In the genomic region with DNA sequence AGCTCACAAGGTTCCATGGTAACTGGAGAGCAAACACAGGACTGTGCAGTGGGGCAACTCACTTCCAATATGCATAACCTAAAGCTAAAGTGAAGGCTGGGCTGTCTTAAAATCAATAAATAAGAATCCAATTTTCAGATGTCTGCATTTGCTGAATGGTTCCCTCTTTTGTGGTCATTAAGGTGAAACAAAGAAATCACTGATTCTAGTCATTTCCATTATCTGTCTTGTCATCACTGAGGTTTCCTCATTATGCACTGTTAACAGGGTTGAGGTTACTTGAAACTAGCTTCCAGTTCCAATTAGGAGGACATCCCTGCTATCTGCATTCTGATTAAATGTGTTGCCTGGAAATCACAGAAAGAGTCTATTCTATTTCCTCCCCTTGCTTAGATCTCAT, we compare ENCODE assay signal across 25 mouse cellular contexts.
DNase-seq lines count a peak whose midpoint lies in the region; ATAC-seq and TF ChIP-seq lines count a peak whose summit lies in the region.
"Had no signal": no experiment of that assay in that cellular context is flagged by ENCODE, and none has a peak within 500 bp of the region (broad histone marks: within the 10 kb centered on the region; RNA-seq: fewer than 3 reads in every experiment).

No protein-coding gene starts in this region.

- peaks cover 5% of the 10 kb centered on the region; the same call in 1 of the 2 replicates for H3K4me1 ChIP-seq in forebrain, embryonic 12.5 days
- no peaks in the 10 kb centered on the region for H3K4me1 ChIP-seq in forebrain, embryonic 11.5 days (replicated peaks; ENCODE audit: control insufficient read depth, insufficient read depth, low read length)
- H3K4me1 ChIP-seq: embryonic facial prominence, embryonic 12.5 days; embryonic facial prominence, embryonic 15.5 days; heart, embryonic 10.5 days; heart, embryonic 13.5 days had no signal

- H3K27ac ChIP-seq in forebrain, embryonic 12.5 days, result no peak overlapping the region
- no peak overlapping the region for H3K27ac ChIP-seq in forebrain, embryonic 11.5 days (ENCODE audit: low read depth, low read length)
- H3K27ac ChIP-seq in left cerebral cortex, adult 2 months, result peak overlapping the region; percentile 34; the same call in 1 of the 2 replicates
- H3K27ac ChIP-seq: embryonic facial prominence, embryonic 12.5 days; embryonic facial prominence, embryonic 15.5 days; forebrain, embryonic 13.5 days; heart, adult 2 months; heart, embryonic 10.5 days; heart, embryonic 13.5 days; hindbrain, embryonic 14.5 days; hindbrain, postnatal 0 days had no signal

- no peaks in the 10 kb centered on the region for H3K36me3 ChIP-seq in forebrain, embryonic 12.5 days (replicated peaks)
- no peaks in the 10 kb centered on the region for H3K36me3 ChIP-seq in forebrain, embryonic 11.5 days (ENCODE audit: control insufficient read depth, insufficient read depth, low read length)
- H3K36me3 ChIP-seq: embryonic facial prominence, embryonic 12.5 days; embryonic facial prominence, embryonic 15.5 days; heart, embryonic 10.5 days; heart, embryonic 13.5 days had no signal

- no peak overlapping the region for H3K4me2 ChIP-seq in forebrain, embryonic 12.5 days
- no peak overlapping the region for H3K4me2 ChIP-seq in forebrain, embryonic 11.5 days (ENCODE audit: low read depth, low read length, severe bottlenecking)
- H3K4me2 ChIP-seq: embryonic facial prominence, embryonic 12.5 days; embryonic facial prominence, embryonic 15.5 days; forebrain, embryonic 13.5 days; heart, embryonic 13.5 days; hindbrain, embryonic 14.5 days had no signal

- H3K4me3 ChIP-seq in forebrain, embryonic 12.5 days (replicated peaks), result no peak overlapping the region
- H3K4me3 ChIP-seq in forebrain, embryonic 11.5 days (ENCODE audit: low read depth, low read length), result no peak overlapping the region
- H3K4me3 ChIP-seq in left cerebral cortex, adult 2 months, result no peak overlapping the region
- H3K4me3 ChIP-seq: embryonic facial prominence, embryonic 12.5 days; embryonic facial prominence, embryonic 15.5 days; forebrain, embryonic 13.5 days; heart, adult 2 months; heart, embryonic 10.5 days; heart, embryonic 13.5 days had no signal

- H3K9ac ChIP-seq in forebrain, embryonic 12.5 days, result no peak overlapping the region
- H3K9ac ChIP-seq in forebrain, embryonic 11.5 days (ENCODE audit: low read length), result no peak overlapping the region
- H3K9ac ChIP-seq: embryonic facial prominence, embryonic 12.5 days; embryonic facial prominence, embryonic 15.5 days; forebrain, embryonic 13.5 days; heart, embryonic 13.5 days; hindbrain, embryonic 14.5 days had no signal

- DNase-seq in forebrain, embryonic 11.5 days (ENCODE audit: low spot score), result no peak
- DNase-seq in left cerebral cortex, adult 2 months (ENCODE audit: extremely low spot score in 1 of 2, low spot score in 2 of 2), result no peak
- no peak for DNase-seq in left cerebral cortex, adult 8-10 months (ENCODE audit: low spot score in 2 of 2)
- peak; percentile 67 for DNase-seq in retina, embryonic 14.5 days (ENCODE audit: low spot score)
- DNase-seq: adrenal gland, postnatal 10 days; adrenal gland, postnatal 36 days; cerebellum, adult 11 months; cerebellum, adult 2 months; cerebellum, adult 9-11 months; cerebellum, postnatal 25 days; gastrocnemius, postnatal 25 days; heart, adult 2 months; heart, postnatal 14 days; heart, postnatal 4 days had no signal

- no peaks in the 10 kb centered on the region for H3K27me3 ChIP-seq in forebrain, embryonic 12.5 days
- H3K27me3 ChIP-seq in forebrain, embryonic 11.5 days (ENCODE audit: control insufficient read depth, insufficient read depth, low read length), result no peaks in the 10 kb centered on the region
- H3K27me3 ChIP-seq: embryonic facial prominence, embryonic 12.5 days; embryonic facial prominence, embryonic 15.5 days; forebrain, embryonic 13.5 days; heart, embryonic 13.5 days; Patski had no signal

- no peaks in the 10 kb centered on the region for H3K9me3 ChIP-seq in forebrain, embryonic 12.5 days
- H3K9me3 ChIP-seq in forebrain, embryonic 11.5 days (ENCODE audit: control insufficient read depth, low read length), result no peaks in the 10 kb centered on the region
- H3K9me3 ChIP-seq: embryonic facial prominence, embryonic 12.5 days; embryonic facial prominence, embryonic 15.5 days; forebrain, embryonic 13.5 days; heart, embryonic 10.5 days; heart, embryonic 13.5 days had no signal

- intact Hi-C loops in left cerebral cortex, adult 2 months (cut with DNase I), result loop anchor here (10.0 kb wide), 1 partner anchor 1025 kb away; no protein-coding TSS in a partner anchor

- peak; percentile 49; the same call in 1 of the 2 replicates for ATAC-seq in forebrain, embryonic 12.5 days (ENCODE audit: low FRiP score)
- ATAC-seq in forebrain, embryonic 11.5 days (replicated peaks; ENCODE audit: low FRiP score), result no peak; the same call in 1 of the 2 replicates
- no peak for ATAC-seq in granulocyte monocyte progenitor cell, adult 5-6 weeks (replicated peaks; ENCODE audit: poor library complexity, severe bottlenecking)
- ATAC-seq: forebrain, embryonic 13.5 days; hindbrain, postnatal 0 days; inflammation-experienced regulatory T-cells, adult 6 months; Patski had no signal

- TF ChIP-seq CTCF in left cerebral cortex, adult 2 months (IDR thresholded peaks at IDR 0.05), result no peak
